Mouse (Mus musculus) embryonic stem cell, embryonic (primary cell): ENCODE data around the gene Phactr4.

Source experiments
- CTCF ChIA-PET, 4 experiments: fragments of 300-600 bp in 2 of 4; fragments of 350-600 bp in 2 of 4; sonication (Branson Sonifier 250); formaldehyde crosslinking; loops; one replicate each; lab custom pipeline; 2022; ENCODE audit warnings: inconsistent platforms in 2 of 4; lab: Charles Lee
- POLR2A ChIA-PET, 4 experiments: fragments of 300-600 bp in 2 of 4; fragments of 350-600 bp in 2 of 4; sonication (Branson Sonifier 250); formaldehyde crosslinking; loops; one replicate each; lab custom pipeline; 2022; ENCODE audit warnings: antibody characterized with exemption in 4 of 4, inconsistent platforms in 1 of 4; lab: Charles Lee

Gene Phactr4

GRCm38 (mm10) chr4:132359510-132359909 is 62.8 kb downstream of the Phactr4 start:
- CTCF ChIA-PET = interaction anchor here in 2 of 4 experiments (0.6 to 1.6 kb wide), 3 partner anchors 46 to 180 kb away, joined by 3 to 4 read pairs (median 3); no protein-coding TSS in a partner anchor
- POLR2A ChIA-PET = interaction anchor here in 3 of 4 experiments (0.9 to 14.6 kb wide), 27 partner anchors 9 to 174 kb away, joined by 3 to 133 read pairs (median 5); partner anchors contain the start of gene Atpif1 (in 1 of the 3)

GRCm38 (mm10) chr4:132356170-132356569 is 66.1 kb downstream of the Phactr4 start:
- POLR2A ChIA-PET = interaction anchor here in 3 of 4 experiments (0.5 to 14.6 kb wide), 38 partner anchors 7 to 486 kb away, joined by 3 to 133 read pairs (median 4); partner anchors contain the start of genes Rab42 (in 2 of the 3), Sesn2 (in 2 of the 3) and Trnau1ap (in 1 of the 3)
- CTCF ChIA-PET = interaction anchor here in 2 of 4 experiments (0.5 to 1.2 kb wide), 2 partner anchors 44 to 157 kb away, joined by 3 to 8 read pairs; no protein-coding TSS in a partner anchor

GRCm38 (mm10) chr4:132355403-132355802 is 66.9 kb downstream of the Phactr4 start:
- CTCF ChIA-PET = no interaction called here
- POLR2A ChIA-PET = interaction anchor here in 3 of 4 experiments (0.6 to 14.6 kb wide), 27 partner anchors 13 to 177 kb away, joined by 3 to 133 read pairs (median 5); partner anchors contain the start of genes Rab42 (in 2 of the 3) and Sesn2 (in 1 of the 3)

DNA sequence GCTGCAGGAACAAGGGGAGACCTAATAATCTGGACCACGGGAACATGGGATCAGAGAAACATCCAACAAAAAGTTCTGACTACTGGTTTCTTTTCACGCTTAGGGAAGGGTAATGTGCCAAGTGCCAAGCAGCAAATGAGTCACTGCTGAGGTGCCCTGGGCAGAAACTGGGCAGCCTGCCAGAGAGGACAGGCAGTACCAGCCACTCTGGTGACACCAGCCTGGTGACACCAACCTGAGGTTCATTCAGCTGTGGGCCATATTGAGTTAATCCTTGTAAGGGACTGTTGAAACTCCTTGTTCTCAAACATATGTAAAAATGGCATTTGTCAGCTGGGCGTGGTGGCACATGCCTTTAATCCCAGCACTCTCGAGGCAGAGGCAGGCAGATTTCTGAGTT is 67.7 kb downstream of the Phactr4 start:
- ChIA-PET CTCF (interaction anchor here in 1 of 4 experiments (1.4 kb wide), 1 partner anchor 159 kb away, joined by 4 read pairs; no protein-coding TSS in a partner anchor), POLR2A (interaction anchor here (0.7 to 14.6 kb wide), 47 partner anchors 10 to 1507 kb away, joined by 3 to 222 read pairs (median 7); partner anchors contain the start of genes Taf12 (in 2 of the 4), Trnau1ap (in 2 of the 4), Gmeb1 (in 1 of the 4) and Med18 (in 1 of the 4))

DNA sequence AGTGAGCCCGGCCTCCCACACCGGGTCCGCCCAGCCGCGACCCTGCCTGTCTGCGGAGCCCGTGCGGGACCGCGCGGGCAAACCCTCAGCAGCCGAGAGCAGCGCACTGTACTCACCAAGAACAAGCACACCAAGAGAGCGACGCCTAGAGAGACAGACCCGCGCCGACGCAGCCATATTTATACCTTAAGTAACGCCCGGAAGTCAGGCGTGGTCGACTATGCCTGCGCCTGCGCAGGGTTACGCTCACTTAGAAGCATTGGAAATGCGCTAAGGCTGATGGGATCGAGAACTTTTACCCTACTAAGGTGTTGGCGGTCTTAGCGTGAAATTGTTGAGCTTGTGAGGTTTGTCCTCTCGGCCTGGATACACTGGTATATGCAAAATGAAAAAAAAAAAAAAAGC is 68.8 kb downstream of the Phactr4 start, which contains the start of gene Rcc1:
Gene Rcc1, minus strand, starts transcription at position 125 of the 405 bp plus-strand sequence.
- POLR2A ChIA-PET = interaction anchor here (0.5 to 14.6 kb wide), 143 partner anchors 8 to 1290 kb away, joined by 3 to 222 read pairs (median 4); partner anchors contain the start of genes Gmeb1 (in 2 of the 4), Rab42 (in 2 of the 4), Sesn2 (in 2 of the 4) and Taf12 (in 2 of the 4)
- CTCF ChIA-PET = interaction anchor here in 2 of 4 experiments (0.5 to 1.4 kb wide), 3 partner anchors 55 to 161 kb away, joined by 3 to 5 read pairs (median 4); no protein-coding TSS in a partner anchor

- CTCF ChIA-PET = no interaction called here
- POLR2A ChIA-PET = interaction anchor here (0.6 to 14.6 kb wide), 48 partner anchors 9 to 1440 kb away, joined by 3 to 222 read pairs (median 6); partner anchors contain the start of genes Atpif1 (in 2 of the 4), Taf12 (in 2 of the 4), Gmeb1 (in 1 of the 4) and Sesn2 (in 1 of the 4)
These were observed 69.5 kb downstream of the Phactr4 start for GRCm38 (mm10) chr4:132352739-132353138.

DNA sequence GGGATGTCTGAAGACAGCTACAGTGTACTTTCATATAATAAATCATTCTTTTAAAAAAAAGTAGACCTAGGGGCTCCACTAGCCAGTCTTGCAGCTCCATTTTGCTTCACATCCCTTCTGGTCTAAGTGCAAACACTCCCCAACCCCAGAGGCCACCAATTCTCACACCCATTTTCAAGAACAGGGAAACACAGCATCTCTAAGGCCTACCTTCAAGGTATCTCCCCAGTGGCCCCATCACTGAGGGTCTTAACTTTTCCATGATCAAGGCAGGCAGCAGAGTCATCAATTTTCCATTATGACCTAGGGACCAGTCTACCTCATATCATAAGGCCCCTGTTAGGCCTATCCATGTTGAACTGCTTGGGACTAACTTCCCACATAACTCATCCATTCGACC is 70.9 kb downstream of the Phactr4 start:
- CTCF ChIA-PET = interaction anchor here in 2 of 4 experiments (1.3 to 2.3 kb wide), 3 partner anchors 22 to 60 kb away, joined by 3 to 6 read pairs (median 6); partner anchors contain the start of gene Trnau1ap (in 1 of the 2)
- POLR2A ChIA-PET = interaction anchor here (0.5 to 14.6 kb wide), 92 partner anchors 8 to 1773 kb away, joined by 3 to 222 read pairs (median 5); partner anchors contain the start of genes Sesn2 (in 3 of the 4), Srsf4 (in 3 of the 4), Gmeb1 (in 2 of the 4) and Taf12 (in 2 of the 4)

DNA sequence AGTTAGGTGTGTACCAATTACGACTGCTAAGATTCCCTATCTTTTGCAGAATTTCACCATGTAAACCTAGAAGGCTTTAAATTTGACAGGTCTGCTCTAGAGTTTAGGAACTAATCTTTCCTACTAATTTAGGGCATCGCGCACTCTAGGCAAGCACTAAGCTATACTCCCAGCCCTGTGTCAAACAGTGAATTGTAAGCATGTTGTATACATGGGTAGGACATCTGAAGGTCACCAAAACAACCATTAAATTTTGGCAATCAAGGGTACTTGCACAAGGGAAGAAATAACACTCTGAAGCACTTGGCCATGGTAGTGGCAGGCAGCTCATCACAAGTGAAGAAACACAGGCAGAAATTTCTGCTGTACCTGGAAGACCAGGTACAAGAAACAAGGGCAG is 71.4 kb downstream of the Phactr4 start:
- ChIA-PET POLR2A (interaction anchor here (0.5 to 14.6 kb wide), 105 partner anchors 7 to 1773 kb away, joined by 3 to 222 read pairs (median 5); partner anchors contain the start of genes Sesn2 (in 3 of the 4), Srsf4 (in 3 of the 4), Trnau1ap (in 3 of the 4) and Gmeb1 (in 2 of the 4)), CTCF (interaction anchor here in 2 of 4 experiments (0.6 to 2.3 kb wide), 6 partner anchors 21 to 164 kb away, joined by 3 to 6 read pairs (median 4); partner anchors contain the start of gene Trnau1ap (in 1 of the 2))

DNA sequence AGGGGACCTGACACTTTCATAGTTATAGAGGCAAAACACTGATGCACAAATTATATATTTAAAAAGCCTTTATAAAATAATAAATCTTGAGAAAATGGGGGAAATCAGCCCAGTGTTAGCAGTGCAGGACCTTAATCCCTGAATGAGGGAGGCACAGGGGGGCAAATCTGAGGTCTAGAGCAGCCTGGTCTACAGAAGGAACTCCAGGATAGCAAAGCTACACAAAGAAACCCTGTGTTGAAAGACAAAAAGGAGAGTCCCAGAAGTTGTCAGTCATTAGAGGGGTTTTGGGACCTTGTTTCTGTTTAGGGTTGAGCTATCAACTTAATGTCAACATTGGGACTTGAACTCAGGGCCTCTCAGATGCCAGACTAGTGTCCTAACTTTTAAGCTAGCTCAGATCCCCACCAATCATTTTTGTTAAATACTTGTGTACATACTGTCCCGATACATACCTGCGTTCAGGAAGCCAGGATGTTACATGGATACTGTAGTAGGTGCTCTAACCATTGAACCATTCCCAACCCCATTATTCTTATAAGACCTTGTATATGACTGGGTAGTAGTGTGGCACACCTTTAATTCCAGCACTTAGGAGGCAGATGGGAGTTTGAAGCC is 72.1 kb downstream of the Phactr4 start:
- POLR2A ChIA-PET = interaction anchor here (0.6 to 14.6 kb wide), 96 partner anchors 8 to 477 kb away, joined by 3 to 222 read pairs (median 5); partner anchors contain the start of genes Srsf4 (in 3 of the 4), Trnau1ap (in 3 of the 4), Ythdf2 (in 3 of the 4) and Gmeb1 (in 2 of the 4)
- CTCF ChIA-PET = interaction anchor here in 2 of 4 experiments (0.6 to 2.3 kb wide), 7 partner anchors 21 to 165 kb away, joined by 3 to 6 read pairs (median 3); partner anchors contain the start of gene Trnau1ap (in 1 of the 2)

GRCm38 (mm10) chr4:132349495-132350122 is 72.7 kb downstream of the Phactr4 start:
- ChIA-PET POLR2A (interaction anchor here (0.5 to 14.6 kb wide), 79 partner anchors 8 to 987 kb away, joined by 3 to 222 read pairs (median 7); partner anchors contain the start of genes Trnau1ap (in 3 of the 4), Gmeb1 (in 2 of the 4), Rab42 (in 2 of the 4) and Taf12 (in 2 of the 4)), CTCF (interaction anchor here in 2 of 4 experiments (0.8 to 2.3 kb wide), 5 partner anchors 20 to 165 kb away, joined by 3 to 6 read pairs (median 4); partner anchors contain the start of gene Trnau1ap (in 1 of the 2))

GRCm38 (mm10) chr4:132346661-132347060 is 75.6 kb downstream of the Phactr4 start:
- CTCF ChIA-PET = interaction anchor here in 2 of 4 experiments (0.9 to 1.2 kb wide), 5 partner anchors 21 to 165 kb away, joined by 3 to 4 read pairs (median 3); partner anchors contain the start of gene Taf12 (in 1 of the 2)
- POLR2A ChIA-PET = interaction anchor here (1.0 to 14.6 kb wide), 21 partner anchors 6 to 494 kb away, joined by 3 to 222 read pairs (median 7); partner anchors contain the start of genes Gmeb1 (in 1 of the 4), Rab42 (in 1 of the 4), Taf12 (in 1 of the 4) and Ythdf2 (in 1 of the 4)

DNA sequence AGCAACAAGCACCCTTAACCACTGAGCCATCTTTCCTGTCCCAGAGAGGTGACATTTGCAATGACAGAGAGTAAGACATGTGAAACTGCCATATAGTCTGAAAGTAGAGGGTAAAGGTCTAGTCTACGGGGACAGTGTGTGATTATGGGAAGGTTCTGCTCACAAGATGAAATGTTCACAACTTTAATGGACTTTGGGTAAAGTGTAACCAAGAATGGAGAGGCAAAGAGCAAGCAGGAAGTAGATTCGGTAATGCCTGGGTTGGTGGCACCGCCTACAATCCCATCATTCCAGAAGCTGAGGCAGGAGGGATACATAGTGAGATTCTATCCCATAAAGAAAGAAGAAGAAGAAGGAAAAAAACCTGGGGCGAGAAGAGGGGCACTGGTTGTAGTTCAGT is 76.0 kb downstream of the Phactr4 start:
- ChIA-PET POLR2A (interaction anchor here (1.0 to 14.6 kb wide), 17 partner anchors 5 to 495 kb away, joined by 3 to 222 read pairs (median 17); partner anchors contain the start of genes Gmeb1 (in 1 of the 4), Rab42 (in 1 of the 4) and Taf12 (in 1 of the 4)), CTCF (interaction anchor here in 2 of 4 experiments (0.9 to 1.2 kb wide), 4 partner anchors 21 to 165 kb away, joined by 3 to 4 read pairs (median 3); no protein-coding TSS in a partner anchor)

- POLR2A ChIA-PET = interaction anchor here (1.0 to 11.3 kb wide), 24 partner anchors 8 to 169 kb away, joined by 3 to 265 read pairs (median 15); partner anchors contain the start of genes Trnau1ap (in 3 of the 4), Rcc1 (in 2 of the 4), Sesn2 (in 1 of the 4) and Taf12 (in 1 of the 4)
- CTCF ChIA-PET = interaction anchor here in 2 of 4 experiments (0.9 to 2.2 kb wide), 4 partner anchors 22 to 72 kb away, joined by 3 to 13 read pairs (median 4); no protein-coding TSS in a partner anchor
These were observed 76.5 kb downstream of the Phactr4 start for GRCm38 (mm10) chr4:132345843-132346212.

DNA sequence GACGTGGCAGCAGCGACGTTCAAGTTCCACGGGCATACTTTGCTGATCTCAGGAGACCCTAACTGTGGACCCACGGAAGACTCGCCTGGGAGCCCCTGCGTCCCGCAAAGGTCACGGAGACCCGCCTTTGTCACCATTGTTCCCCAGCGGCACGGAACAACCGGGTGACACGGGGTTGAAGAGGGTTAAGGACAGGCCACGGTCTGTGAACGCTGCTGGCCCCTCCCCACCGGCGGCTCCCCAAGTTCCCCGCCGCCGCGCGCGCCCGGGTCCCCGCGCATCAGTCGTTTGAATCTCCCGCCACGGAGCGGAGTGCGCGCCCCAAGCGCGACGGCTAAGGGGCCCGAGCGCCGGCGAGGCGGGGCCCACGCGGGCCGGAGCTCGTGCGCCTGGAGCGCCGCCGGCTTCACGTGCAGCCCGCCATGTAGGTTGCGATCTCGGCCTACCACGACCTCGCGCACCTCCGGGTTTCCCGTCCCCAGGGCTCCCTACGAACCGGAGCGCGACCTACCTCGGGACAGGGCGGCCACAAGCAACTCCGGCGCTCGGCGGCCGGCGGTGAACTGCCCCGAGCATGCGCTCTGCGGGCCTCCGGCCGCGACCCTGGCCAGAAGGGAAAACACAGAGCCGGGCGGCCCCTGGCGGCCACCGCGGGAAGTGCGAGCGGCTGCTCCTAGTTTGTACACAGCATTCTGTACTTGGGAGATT is 77.0 kb downstream of the Phactr4 start:
- CTCF ChIA-PET = interaction anchor here in 3 of 4 experiments (0.8 to 2.2 kb wide), 9 partner anchors 49 to 152 kb away, joined by 3 to 13 read pairs (median 3); no protein-coding TSS in a partner anchor
- POLR2A ChIA-PET = interaction anchor here (0.5 to 11.3 kb wide), 66 partner anchors 8 to 421 kb away, joined by 3 to 265 read pairs (median 4); partner anchors contain the start of genes Rcc1 (in 3 of the 4), Trnau1ap (in 3 of the 4), Sesn2 (in 2 of the 4) and Taf12 (in 2 of the 4)

DNA sequence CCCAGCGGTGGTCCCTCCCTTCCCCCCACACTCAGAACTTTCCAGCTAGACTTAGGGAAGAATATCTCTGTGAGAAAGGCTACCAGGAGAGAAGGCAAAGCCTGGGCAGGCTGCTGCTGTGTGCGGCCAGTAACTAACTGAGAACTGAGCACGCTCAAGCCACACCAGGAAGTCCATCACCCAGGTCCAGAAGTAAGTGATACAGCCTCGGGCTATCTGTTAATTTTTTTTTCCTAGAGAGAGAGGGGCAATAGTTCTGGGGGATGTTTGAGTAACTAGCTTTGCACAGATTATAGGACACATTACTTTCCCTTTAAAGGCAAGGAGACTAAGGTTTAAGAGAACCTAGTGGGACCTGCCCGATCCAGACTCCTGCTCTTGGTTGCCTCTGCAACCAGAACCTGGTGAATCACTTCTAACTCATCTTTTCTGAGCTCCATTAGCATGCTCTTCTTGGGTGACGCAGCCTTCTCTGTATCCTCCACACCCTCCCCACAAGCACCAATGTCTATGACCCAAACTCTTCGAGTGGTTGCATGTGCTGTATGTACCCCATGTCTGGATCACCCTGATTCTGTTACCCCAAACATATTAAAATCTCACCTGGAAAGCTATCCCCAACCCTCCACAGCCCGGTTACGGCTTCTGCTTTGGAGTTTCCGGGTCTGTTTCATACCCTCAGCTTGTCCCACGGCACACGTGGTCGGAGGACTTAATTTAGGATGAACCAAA is 77.7 kb downstream of the Phactr4 start:
- ChIA-PET CTCF (interaction anchor here in 3 of 4 experiments (0.6 to 2.2 kb wide), 10 partner anchors 16 to 151 kb away, joined by 3 to 13 read pairs (median 3); partner anchors contain the start of gene Trnau1ap (in 1 of the 3)), POLR2A (interaction anchor here (0.5 to 11.3 kb wide), 69 partner anchors 9 to 471 kb away, joined by 3 to 265 read pairs (median 4); partner anchors contain the start of genes Rcc1 (in 3 of the 4), Trnau1ap (in 3 of the 4), Sesn2 (in 2 of the 4) and Taf12 (in 2 of the 4))
